Mouse (Mus musculus): ENCODE measurements around the gene Nudt6. TPM values are rescaled to one million over a fixed set of nuclear protein-coding genes. Genes with fewer than 3 reads are reported as not detected.
A peak's percentile ranks its signal among the peaks of the same experiment; 100 is the strongest.

Gene Nudt6
- 9.0 and 10.0 TPM in 2 replicates for polyA plus RNA-seq (2012; rRNA removed)

- DNase-seq (ENCODE audit: extremely low spot score in 1 of 2, low spot score in 1 of 2), result peak; percentile 78 to 92
Observed at GRCm38 (mm10) chr3:37420072-37420471, at the start of gene Nudt6. TSS of gene Nudt6 (minus strand) at chr3:37420211.

- DNase-seq (ENCODE audit: extremely low spot score in 1 of 2, low spot score in 1 of 2), result no peak
Observed at GRCm38 (mm10) chr3:37469353-37469752, 49.3 kb upstream of the Nudt6 start.

- DNase-seq (ENCODE audit: extremely low spot score in 1 of 2, low spot score in 1 of 2), result peak in 1 of 2 experiments; percentile 30
Observed at GRCm38 (mm10) chr3:37468170-37468569, 48.2 kb upstream of the Nudt6 start.

- DNase-seq (ENCODE audit: extremely low spot score in 1 of 2, low spot score in 1 of 2), result no peak
Observed at GRCm38 (mm10) chr3:37455992-37456391, 36.0 kb upstream of the Nudt6 start.

GRCm38 (mm10) chr3:37443409-37443808, 23.4 kb upstream of the Nudt6 start:
- DNase-seq (ENCODE audit: extremely low spot score in 1 of 2, low spot score in 1 of 2), result no peak

GRCm38 (mm10) chr3:37439770-37440169, 19.8 kb upstream of the Nudt6 start:
- no peak for DNase-seq (ENCODE audit: extremely low spot score in 1 of 2, low spot score in 1 of 2)

- DNase-seq (ENCODE audit: extremely low spot score in 1 of 2, low spot score in 1 of 2), result no peak
Observed at GRCm38 (mm10) chr3:37430359-37430758, 10.3 kb upstream of the Nudt6 start.

GRCm38 (mm10) chr3:37426069-37426468, 6.1 kb upstream of the Nudt6 start:
- no peak for DNase-seq (ENCODE audit: extremely low spot score in 1 of 2, low spot score in 1 of 2)

GRCm38 (mm10) chr3:37421179-37421578, 1.2 kb upstream of the Nudt6 start:
- no peak for DNase-seq (ENCODE audit: extremely low spot score in 1 of 2, low spot score in 1 of 2)

- DNase-seq (ENCODE audit: extremely low spot score in 1 of 2, low spot score in 1 of 2), result peak; percentile 10 to 26
Observed at GRCm38 (mm10) chr3:37420641-37421040, 630 bp upstream of the Nudt6 start.

GRCm38 (mm10) chr3:37419458-37419991, 486 bp downstream of the Nudt6 start, which contains the start of gene Spata5:
TSS of gene Spata5 (plus strand) at chr3:37419896.
- DNase-seq (ENCODE audit: extremely low spot score in 1 of 2, low spot score in 1 of 2), result peak; percentile 93 to 96

GRCm38 (mm10) chr3:37418961-37419457, 1.0 kb downstream of the Nudt6 start:
- DNase-seq (ENCODE audit: extremely low spot score in 1 of 2, low spot score in 1 of 2), result peak; percentile 65 to 77

- no peak for DNase-seq (ENCODE audit: extremely low spot score in 1 of 2, low spot score in 1 of 2)
Observed at GRCm38 (mm10) chr3:37418341-37418740, 1.7 kb downstream of the Nudt6 start.

GRCm38 (mm10) chr3:37414413-37414960, 5.5 kb downstream of the Nudt6 start:
- peak; percentile 53 to 92 for DNase-seq (ENCODE audit: extremely low spot score in 1 of 2, low spot score in 1 of 2)

- DNase-seq (ENCODE audit: extremely low spot score in 1 of 2, low spot score in 1 of 2), result no peak
Observed at GRCm38 (mm10) chr3:37413446-37413845, 6.6 kb downstream of the Nudt6 start.

GRCm38 (mm10) chr3:37407598-37407997, 12.4 kb downstream of the Nudt6 start:
- DNase-seq (ENCODE audit: extremely low spot score in 1 of 2, low spot score in 1 of 2), result no peak

- DNase-seq (ENCODE audit: extremely low spot score in 1 of 2, low spot score in 1 of 2), result no peak
Observed at GRCm38 (mm10) chr3:37401729-37402610, 18.0 kb downstream of the Nudt6 start.

- no peak for DNase-seq (ENCODE audit: extremely low spot score in 1 of 2, low spot score in 1 of 2)
Observed at GRCm38 (mm10) chr3:37398661-37399395, 21.2 kb downstream of the Nudt6 start.

GRCm38 (mm10) chr3:37397646-37398045, 22.4 kb downstream of the Nudt6 start:
- no peak for DNase-seq (ENCODE audit: extremely low spot score in 1 of 2, low spot score in 1 of 2)

GRCm38 (mm10) chr3:37396930-37397608, 22.9 kb downstream of the Nudt6 start:
- no peak for DNase-seq (ENCODE audit: extremely low spot score in 1 of 2, low spot score in 1 of 2)

Data from frontal cortex, adult 2 months (tissue).